Mouse (Mus musculus) lung, adult 2 months (tissue): ENCODE measurements around the gene Nos1ap. TPM values are rescaled to one million over a fixed set of nuclear protein-coding genes. Genes with fewer than 3 reads are reported as not detected.

ENCODE experiments used
- DNase-seq: peaks from one replicate; pipeline ENCODE4 v3.0.0; 2022
- H3K4me1 ChIP-seq: fragments of 200-500 bp; 2 replicates; pipeline ENCODE4 v1.6.1; 2011; ENCODE audit warnings: low read length; ENCODE audit not compliant: control insufficient read depth, insufficient read depth
- H3K4me3 ChIP-seq: fragments of 200-500 bp; replicated peaks from 2 replicates; pipeline ENCODE3; 2011; ENCODE audit warnings: low read depth, mild to moderate bottlenecking, control low read depth, low read length; ENCODE audit errors: extremely low read depth
- CTCF ChIP-seq: fragments of 200-500 bp; IDR thresholded peaks from 2 replicates; pipeline ENCODE4 v1.5.1; 2011; ENCODE audit warnings: mild to moderate bottlenecking, low read length, control low read depth; ENCODE audit not compliant: insufficient read depth
- POLR2A ChIP-seq: fragments of 200-500 bp; IDR thresholded peaks from 2 replicates; pipeline ENCODE4 v1.6.1; 2011; ENCODE audit warnings: low read depth, mild to moderate bottlenecking, control low read depth, low read length, borderline replicate concordance; ENCODE audit errors: extremely low read depth
- WGBS: fragments of 180-500 bp; shearing (Covaris S2); methylation state at CpG from one replicate; pipeline ENCODE4 v1.1.7; 2018; 5-methylcytosine and 5-hydroxymethylcytosine counted together
- polyA plus RNA-seq: library from polyadenylated mRNA; depleted of rRNA; stranded (reverse); fragments of >200 nt; gene quantifications from 2 replicates; pipeline ENCODE4 v1.2.3, GENCODE M21; 2012; rRNA removed

Gene Nos1ap
- polyA plus RNA-seq, 1 experiment = 17.7 TPM

DNA sequence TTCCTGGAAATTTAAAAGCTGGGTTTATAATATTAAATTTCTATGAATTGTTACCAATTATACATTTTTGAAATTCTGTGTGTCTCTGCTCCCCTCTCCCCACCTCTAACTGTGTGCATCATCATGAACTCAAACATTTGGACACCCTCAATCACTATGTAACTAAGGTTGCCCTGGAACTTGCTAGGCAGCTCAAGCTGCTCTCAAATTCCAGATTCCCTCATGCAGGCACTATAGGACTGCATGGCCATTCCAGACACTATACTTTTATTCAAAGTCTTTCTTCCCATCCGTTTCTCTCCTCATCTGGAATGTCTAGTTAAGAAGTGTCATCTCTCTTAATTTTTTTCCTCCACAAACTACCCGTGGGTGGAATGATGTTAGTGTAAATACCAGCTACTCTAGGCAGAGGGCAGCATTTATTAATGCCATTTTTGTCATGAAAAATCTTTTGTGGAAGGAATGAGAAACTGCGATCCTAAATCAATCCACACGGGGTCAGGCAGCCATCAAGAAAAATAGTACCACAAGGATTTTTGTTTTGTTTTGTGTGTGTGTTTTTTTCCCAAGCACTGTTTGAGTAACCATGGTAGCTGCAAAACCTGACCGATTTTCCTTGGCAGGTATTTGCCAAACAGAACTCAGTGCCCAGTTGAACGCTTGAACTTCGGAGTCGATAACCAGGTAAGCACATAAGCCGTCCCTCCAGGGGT, 297.3 kb downstream of the Nos1ap start:
- Histone ChIP-seq H3K4me1 (no peaks in the 10 kb centered on the region), H3K4me3 (peak overlapping the region; percentile 19)
- 25% methylated on average over 9 of the region's 9 CpGs for WGBS
- DNase-seq = peak; percentile 25
- TF ChIP-seq POLR2A = no peak
- TF ChIP-seq CTCF = peak; percentile 24; the same call in 1 of the 2 replicates

DNA sequence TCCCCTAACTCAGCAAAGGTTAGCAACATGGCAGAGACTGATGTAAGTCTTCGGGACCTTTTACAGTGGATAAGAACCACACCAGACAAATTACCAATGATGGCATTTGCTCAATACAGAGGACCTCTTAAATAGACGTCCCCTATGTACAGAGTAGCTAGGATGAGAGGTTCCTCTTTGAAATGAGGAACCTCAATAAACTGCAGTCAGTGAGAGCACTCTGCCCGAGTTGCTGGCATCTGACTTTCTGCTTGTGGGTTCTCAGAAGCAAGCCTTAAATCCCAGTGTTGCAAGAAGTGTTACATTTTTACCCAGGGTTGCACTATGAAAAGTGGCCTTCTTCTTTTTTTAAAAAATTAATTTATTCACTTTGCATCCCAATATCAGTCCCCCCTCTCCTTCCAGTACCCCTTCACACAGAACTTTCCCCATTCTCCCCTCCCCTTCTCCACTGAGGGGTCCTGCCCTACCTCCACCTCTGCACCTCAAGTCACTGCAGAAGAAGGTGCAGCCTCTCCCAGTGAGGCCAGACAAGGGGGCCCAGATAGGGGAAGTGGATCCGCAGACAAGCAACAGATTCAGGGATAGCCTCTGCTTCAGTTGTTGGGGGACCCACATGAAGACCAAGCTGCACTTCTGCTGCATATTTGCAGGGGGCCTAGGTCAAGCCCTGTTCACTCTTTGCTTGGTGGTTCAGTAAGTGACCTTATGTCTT, 307.1 kb downstream of the Nos1ap start:
- Histone ChIP-seq H3K4me1 (no peaks in the 10 kb centered on the region), H3K4me3 (no peak overlapping the region)
- no peak for DNase-seq
- 52% methylated on average over 4 of the region's 4 CpGs for WGBS
- TF ChIP-seq CTCF (no peak), POLR2A (no peak)

DNA sequence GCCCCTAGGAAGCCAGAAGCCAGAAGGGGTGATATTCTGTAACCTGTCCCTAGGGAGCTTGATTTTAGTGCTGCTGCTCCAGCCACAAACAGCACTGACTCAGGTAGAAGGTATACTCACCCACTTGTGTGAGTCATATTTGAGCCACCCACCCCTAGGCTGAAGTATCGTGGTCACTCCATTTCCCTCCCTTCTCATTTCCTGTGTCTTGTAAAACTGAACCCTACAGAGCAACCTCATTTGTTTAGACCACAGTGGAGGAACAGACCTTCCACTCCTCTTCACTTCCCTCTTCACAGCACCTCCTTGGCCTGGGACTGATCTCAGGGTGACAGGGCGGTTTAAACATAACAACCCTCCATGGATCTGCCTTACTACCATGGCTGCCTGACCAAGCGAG, 312.6 kb downstream of the Nos1ap start, which contains the start of gene Sh2d1b1:
TSS of gene Sh2d1b1 (plus strand) at position 305 of the 400 bp plus-strand sequence.
- TF ChIP-seq POLR2A = no peak
- TF ChIP-seq CTCF = no peak
- no peak for DNase-seq
- Histone ChIP-seq H3K4me3 (peak within 1 kb of the TSS; percentile 10), H3K4me1 (no peaks in the 10 kb centered on the region)
- 51% methylated on average over 3 of the region's 3 CpGs for WGBS

DNA sequence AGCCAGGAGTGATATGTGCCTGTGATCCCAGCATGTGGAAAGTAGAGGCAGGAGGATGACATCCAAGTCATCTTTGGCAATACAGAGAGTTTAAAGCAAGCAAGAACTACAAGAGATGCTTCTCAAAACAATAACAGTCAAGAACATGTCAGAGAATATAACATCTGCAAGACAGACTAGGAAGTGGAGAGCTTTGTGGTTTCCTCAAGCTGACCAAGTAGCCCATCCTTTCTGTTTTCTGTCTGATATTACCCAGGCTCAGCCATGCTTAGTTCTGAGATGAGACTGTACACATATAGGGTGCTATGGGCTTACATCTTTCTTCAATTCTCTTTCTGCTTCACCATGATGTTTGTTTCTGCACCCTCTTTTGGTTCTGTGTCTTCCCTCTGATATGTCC, 316.4 kb downstream of the Nos1ap start:
- no peak overlapping the region for H3K4me3 ChIP-seq
- H3K4me1 ChIP-seq = no peaks in the 10 kb centered on the region
- no peak for TF ChIP-seq CTCF
- TF ChIP-seq POLR2A = no peak
- DNase-seq = no peak

DNA sequence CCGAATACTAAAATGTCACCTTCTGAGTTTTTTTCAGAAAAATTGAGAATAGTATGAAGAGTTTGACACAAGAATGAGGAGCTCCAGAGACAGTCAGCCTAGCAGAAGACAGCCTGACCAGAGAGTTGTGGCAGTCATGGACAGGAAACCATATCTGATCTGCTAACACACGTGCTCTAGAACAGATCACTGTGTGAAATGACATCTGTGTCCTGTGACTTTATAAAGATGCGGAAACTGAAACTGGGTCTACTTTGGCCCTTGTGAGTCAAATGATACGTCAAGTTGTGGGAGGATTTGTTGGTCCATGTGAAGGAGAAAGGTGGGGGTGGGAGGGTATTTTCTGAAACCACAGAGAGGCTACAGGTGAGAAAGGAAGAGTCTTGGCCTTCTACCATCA, 319.0 kb downstream of the Nos1ap start:
- TF ChIP-seq CTCF = no peak
- 76% methylated on average over 4 of the region's 4 CpGs for WGBS
- no peak for DNase-seq
- Histone ChIP-seq H3K4me1 (no peaks in the 10 kb centered on the region), H3K4me3 (no peak overlapping the region)

DNA sequence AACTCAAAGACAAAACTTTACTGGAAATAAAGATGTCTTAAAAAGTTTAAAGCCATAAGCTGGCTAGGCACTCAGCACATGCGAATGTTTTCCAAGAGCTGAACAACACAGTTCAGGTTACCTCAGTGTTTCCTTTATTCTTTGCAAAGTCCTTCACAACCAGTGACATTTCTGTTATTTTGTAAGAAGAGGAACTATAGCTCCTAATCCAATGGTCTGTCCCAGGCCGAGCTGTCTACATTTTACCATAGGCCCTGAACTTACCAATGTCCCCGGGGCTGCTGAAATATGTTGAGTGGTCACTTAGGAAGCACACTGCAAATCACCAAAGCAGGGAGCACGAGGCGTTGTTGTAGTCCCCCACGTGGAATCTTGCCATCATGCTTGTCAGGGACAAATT, 319.4 kb downstream of the Nos1ap start:
- no peak for TF ChIP-seq CTCF
- TF ChIP-seq POLR2A = no peak
- 70% methylated on average over 6 of the region's 6 CpGs for WGBS
- Histone ChIP-seq H3K4me3 (no peak overlapping the region), H3K4me1 (no peaks in the 10 kb centered on the region)
- no peak for DNase-seq

DNA sequence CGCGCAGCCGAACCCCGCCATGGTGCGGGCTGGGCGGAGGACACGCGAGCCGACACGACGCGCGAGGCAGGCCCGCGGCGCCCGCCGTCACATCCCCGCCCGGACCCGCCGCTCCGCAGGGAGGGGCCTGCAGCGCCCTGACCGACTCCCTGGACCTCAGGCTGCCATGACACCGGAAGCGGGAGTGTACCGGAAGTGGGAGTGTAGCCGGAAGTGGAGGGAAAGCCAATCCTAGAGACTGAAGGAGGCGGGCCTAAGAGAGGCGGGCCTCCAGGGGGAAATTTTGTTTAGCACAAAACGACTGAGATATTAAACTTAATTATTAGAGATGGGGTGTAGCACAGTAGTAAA, 334.1 kb downstream of the Nos1ap start:
- TF ChIP-seq POLR2A = peak; percentile 74; the same call in 1 of the 2 replicates
- no peak for TF ChIP-seq CTCF
- DNase-seq = peak; percentile 77
- H3K4me3 ChIP-seq = peak overlapping the region; percentile 69
- 8% methylated on average over 32 of the region's 32 CpGs for WGBS
- 0 out of 2 replicates have a peak, but pooled peaks cover 2% of the 10 kb centered on the region for H3K4me1 ChIP-seq

DNA sequence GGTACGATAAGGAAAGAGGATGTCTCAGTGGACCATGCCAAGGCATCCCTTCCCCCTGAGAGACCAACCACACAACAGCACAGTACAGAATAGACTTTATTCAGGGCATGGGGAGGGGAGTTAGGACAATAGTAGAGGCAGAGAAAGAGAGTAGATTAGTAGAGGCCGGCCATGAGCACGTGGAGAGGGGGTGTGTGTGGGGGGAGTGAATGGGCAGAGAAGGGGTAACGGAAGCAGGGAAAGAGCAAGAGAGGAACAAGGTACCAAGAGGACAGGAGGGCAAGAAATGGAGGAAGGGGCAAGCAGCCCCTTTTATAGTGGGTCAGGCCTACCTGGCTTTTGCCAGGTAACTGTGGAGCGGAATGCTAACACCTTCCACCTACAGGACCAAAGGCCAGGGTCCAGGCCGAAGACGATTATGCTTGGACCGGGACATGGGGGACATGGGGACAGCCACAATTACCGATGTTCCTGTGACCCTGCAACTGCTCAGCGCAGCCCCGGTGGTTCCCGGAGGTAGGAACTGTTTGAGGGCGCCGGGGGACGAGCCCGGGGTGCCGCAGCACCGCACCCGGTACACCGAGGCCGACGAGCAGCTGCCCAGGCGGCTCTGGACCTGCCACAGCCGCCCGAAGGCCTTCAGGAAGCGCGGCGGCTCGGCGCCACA, 334.6 kb downstream of the Nos1ap start:
- no peak for DNase-seq
- peak overlapping the region; percentile 69 for H3K4me3 ChIP-seq
- H3K4me1 ChIP-seq = 0 out of 2 replicates have a peak, but pooled peaks cover 2% of the 10 kb centered on the region
- no peak for TF ChIP-seq POLR2A
- no peak for TF ChIP-seq CTCF
- WGBS = 30% methylated on average over 30 of the region's 30 CpGs

Other genes starting within 250 kb of the Nos1ap start
- 16.1 and 16.7 TPM in 2 replicates for gene Olfml2b, start 54.7 kb upstream of the Nos1ap start, polyA plus RNA-seq